Mouse (Mus musculus) CH12.LX (cell line): Measurements from ENCODE around the gene Rerg. TPM values are rescaled to one million over a fixed set of nuclear protein-coding genes. Genes with fewer than 3 reads are reported as not detected.

Experiments
- DNase-seq: peaks from one replicate; pipeline ENCODE4 v3.0.0-alpha.2; 2013; ENCODE audit errors: extremely low read depth
- H3K27ac ChIP-seq: 2 replicates; pipeline ENCODE4 v1.5.1; 2012; ENCODE audit warnings: low read depth, mild to moderate bottlenecking, control low read depth, moderate library complexity; ENCODE audit not compliant: insufficient read depth
- H3K27me3 ChIP-seq: replicated peaks from 2 replicates; pipeline ENCODE3; 2012; ENCODE audit warnings: inconsistent platforms
- H3K36me3 ChIP-seq, 2 experiments: replicated peaks in 1 of 2; 2 replicates each; pipeline versions ENCODE3 to v1.6.1; 2012; ENCODE audit warnings: inconsistent platforms in 1 of 2, low read length in 1 of 2, mild to moderate bottlenecking in 1 of 2, mixed read lengths in 1 of 2, moderate library complexity in 1 of 2; ENCODE audit not compliant: control insufficient read depth in 1 of 2, insufficient read depth in 1 of 2
- H3K4me1 ChIP-seq, 2 experiments: 2 replicates each; pipeline ENCODE4 v1.6.1; 2012; ENCODE audit warnings: inconsistent platforms in 1 of 2, moderate library complexity in 1 of 2; ENCODE audit not compliant: insufficient read depth in 2 of 2, control insufficient read depth in 1 of 2
- H3K4me2 ChIP-seq: 2 replicates; pipeline ENCODE4 v1.6.1; 2012; ENCODE audit warnings: low read depth, mild to moderate bottlenecking, control low read depth; ENCODE audit not compliant: poor library complexity, insufficient read depth, severe bottlenecking
- H3K4me3 ChIP-seq, 3 experiments: fragments of 150-350 bp in 1 of 3; sonication (generic) in 1 of 3; replicated peaks in 1 of 3; 2 replicates each; pipeline versions ENCODE3 to v1.5.1; 2011 to 2012; ENCODE audit warnings: low read depth in 2 of 3, low read length in 2 of 3, mild to moderate bottlenecking in 2 of 3, moderate library complexity in 2 of 3, control low read depth in 1 of 3, improper control_type of control experiment in 1 of 3, inconsistent platforms in 1 of 3, mixed read lengths in 1 of 3; ENCODE audit not compliant: poor library complexity in 1 of 3
- H3K79me2 ChIP-seq: replicated peaks from 2 replicates; pipeline ENCODE4 v1.6.1; 2012; ENCODE audit warnings: mild to moderate bottlenecking, moderate library complexity; ENCODE audit not compliant: control insufficient read depth, poor library complexity, insufficient read depth, severe bottlenecking; ENCODE audit errors: extremely low read depth
- H3K9ac ChIP-seq: 2 replicates; pipeline ENCODE4 v1.6.1; 2012; ENCODE audit warnings: low read depth, mild to moderate bottlenecking, control low read depth, moderate library complexity; ENCODE audit not compliant: insufficient read depth
- H3K9me3 ChIP-seq: replicated peaks from 2 replicates; pipeline ENCODE3; 2012; ENCODE audit warnings: low read length, inconsistent platforms, mixed read lengths
- BHLHE40 ChIP-seq: IDR thresholded peaks from 2 replicates; pipeline ENCODE4 v1.6.1; 2011; ENCODE audit warnings: mild to moderate bottlenecking, low read depth, low read length, improper control_type of control experiment
- E2F4 ChIP-seq: IDR thresholded peaks from 2 replicates; pipeline ENCODE4 v1.6.1; 2011; ENCODE audit warnings: low read depth, low read length, improper control_type of control experiment; ENCODE audit not compliant: insufficient replicate concordance
- ELF1 ChIP-seq: IDR thresholded peaks from 2 replicates; pipeline ENCODE4 v1.6.1; 2014; ENCODE audit warnings: low read depth, mild to moderate bottlenecking, inconsistent platforms, low read length, improper control_type of control experiment
- EP300 ChIP-seq: IDR thresholded peaks from 2 replicates; pipeline ENCODE4 v1.6.1; 2011; ENCODE audit warnings: low read length, improper control_type of control experiment
- ETS1 ChIP-seq: conservative IDR thresholded peaks from 2 replicates; pipeline ENCODE4 v1.6.1; 2012; ENCODE audit warnings: low read depth, mild to moderate bottlenecking, inconsistent platforms, low read length, improper control_type of control experiment, moderate library complexity
- GABPA ChIP-seq: IDR thresholded peaks from 2 replicates; pipeline ENCODE4 v1.6.1; 2012; ENCODE audit warnings: low read depth, low read length, improper control_type of control experiment, inconsistent platforms; ENCODE audit not compliant: insufficient replicate concordance
- IRF4 ChIP-seq: IDR thresholded peaks from 2 replicates; pipeline ENCODE4 v1.6.1; 2014; ENCODE audit warnings: low read depth, mild to moderate bottlenecking, inconsistent platforms, low read length, improper control_type of control experiment
- JUN ChIP-seq: IDR thresholded peaks from 2 replicates; pipeline ENCODE4 v1.6.1; 2011; ENCODE audit warnings: low read depth, mild to moderate bottlenecking, low read length, improper control_type of control experiment, moderate library complexity; ENCODE audit not compliant: insufficient read depth
- KAT2A ChIP-seq: IDR thresholded peaks from 2 replicates; pipeline ENCODE4 v1.6.1; 2012; ENCODE audit warnings: low read length, improper control_type of control experiment, inconsistent platforms; ENCODE audit not compliant: insufficient replicate concordance
- MAFK ChIP-seq: IDR thresholded peaks from 2 replicates; pipeline ENCODE4 v1.6.1; 2011; ENCODE audit warnings: low read length, improper control_type of control experiment; ENCODE audit not compliant: insufficient replicate concordance
- MAX ChIP-seq: IDR thresholded peaks from 2 replicates; pipeline ENCODE4 v1.6.1; 2011; ENCODE audit warnings: low read length, improper control_type of control experiment
- MAZ ChIP-seq: IDR thresholded peaks from 2 replicates; pipeline ENCODE4 v1.6.1; 2012; ENCODE audit warnings: low read depth, mild to moderate bottlenecking, inconsistent platforms, low read length, improper control_type of control experiment, moderate library complexity
- MEF2A ChIP-seq: IDR thresholded peaks from 2 replicates; pipeline ENCODE4 v1.6.1; 2014; ENCODE audit warnings: low read depth, mild to moderate bottlenecking, inconsistent platforms, low read length, improper control_type of control experiment, borderline replicate concordance
- MYC ChIP-seq: IDR thresholded peaks from 2 replicates; pipeline ENCODE4 v1.6.1; 2011; ENCODE audit warnings: low read depth, mild to moderate bottlenecking, improper control_type of control experiment, low read length
- NRF1 ChIP-seq: IDR thresholded peaks from 2 replicates; pipeline ENCODE4 v1.6.1; 2014; ENCODE audit warnings: low read depth, mild to moderate bottlenecking, inconsistent platforms, low read length, improper control_type of control experiment, moderate library complexity
- PAX5 ChIP-seq: IDR thresholded peaks from 2 replicates; pipeline ENCODE4 v1.6.1; 2012; ENCODE audit warnings: low read length, inconsistent platforms, mixed read lengths
- POLR2AphosphoS2 ChIP-seq: IDR thresholded peaks from 2 replicates; pipeline ENCODE4 v1.6.1; 2011; ENCODE audit warnings: low read depth, low read length, improper control_type of control experiment
- RAD21 ChIP-seq: IDR thresholded peaks from 2 replicates; pipeline ENCODE4 v1.6.1; 2011; ENCODE audit warnings: low read depth, mild to moderate bottlenecking, low read length, improper control_type of control experiment, moderate library complexity
- RCOR1 ChIP-seq: conservative IDR thresholded peaks from 2 replicates; pipeline ENCODE4 v1.6.1; 2012; ENCODE audit warnings: low read depth, mild to moderate bottlenecking, inconsistent platforms, low read length, improper control_type of control experiment
- SIN3A ChIP-seq: IDR thresholded peaks from 2 replicates; pipeline ENCODE4 v1.6.1; 2012; ENCODE audit warnings: low read length, improper control_type of control experiment, inconsistent platforms
- SMC3 ChIP-seq: IDR thresholded peaks from 2 replicates; pipeline ENCODE4 v1.6.1; 2011; ENCODE audit warnings: low read depth, low read length, improper control_type of control experiment
- TCF12 ChIP-seq: IDR thresholded peaks from 2 replicates; pipeline ENCODE4 v1.6.1; 2014; ENCODE audit warnings: low read depth, mild to moderate bottlenecking, inconsistent platforms, low read length, improper control_type of control experiment
- USF1 ChIP-seq: IDR thresholded peaks from 2 replicates; pipeline ENCODE4 v1.6.1; 2014; ENCODE audit warnings: low read depth, mild to moderate bottlenecking, inconsistent platforms, low read length, improper control_type of control experiment
- ZKSCAN1 ChIP-seq: IDR thresholded peaks from 2 replicates; pipeline ENCODE4 v1.6.1; 2012; ENCODE audit warnings: low read depth, inconsistent platforms, low read length, improper control_type of control experiment, borderline replicate concordance
- ZNF384 ChIP-seq: IDR thresholded peaks from 2 replicates; pipeline ENCODE4 v1.6.1; 2012; ENCODE audit warnings: low read depth, low read length, improper control_type of control experiment, inconsistent platforms
- dilution Hi-C: fragments of 300-500 bp; cut with MboI; formaldehyde crosslinking; loops from 2 replicates; pipeline ENCODE4 v1.14.3; 2020; ENCODE audit warnings: low sequenced_read_pairs; ENCODE audit not compliant: extremely low pct_unique_long_range_greater_than_20kb, extremely low pct_ligation_motif_present
- in situ Hi-C: fragments of 300-500 bp; cut with MboI; formaldehyde crosslinking; loops from 3 replicates; pipeline ENCODE4 v1.14.3; 2019; ENCODE audit warnings: low sequenced_read_pairs, low pct_ligation_motif_present, low pct_unique_long_range_greater_than_20kb, mixed read lengths
- polyA plus RNA-seq: library from polyadenylated mRNA; unstranded; fragments of >175 nt; gene quantifications from 2 replicates; pipeline ENCODE4 v1.2.1, GENCODE M21; 2012; ENCODE audit warnings: low read depth; ENCODE audit not compliant: insufficient read length
- total RNA-seq, 2 experiments: library from RNA; depleted of rRNA; stranded (reverse); fragments of 300-350 nt in 1 of 2; fragments of >200 nt in 1 of 2; gene quantifications; 2 replicates each; pipeline ENCODE4 v1.2.3; 2012 to 2014

Rerg gene
- total and polyA plus RNA-seq, 3 experiments: not detected

DNA sequence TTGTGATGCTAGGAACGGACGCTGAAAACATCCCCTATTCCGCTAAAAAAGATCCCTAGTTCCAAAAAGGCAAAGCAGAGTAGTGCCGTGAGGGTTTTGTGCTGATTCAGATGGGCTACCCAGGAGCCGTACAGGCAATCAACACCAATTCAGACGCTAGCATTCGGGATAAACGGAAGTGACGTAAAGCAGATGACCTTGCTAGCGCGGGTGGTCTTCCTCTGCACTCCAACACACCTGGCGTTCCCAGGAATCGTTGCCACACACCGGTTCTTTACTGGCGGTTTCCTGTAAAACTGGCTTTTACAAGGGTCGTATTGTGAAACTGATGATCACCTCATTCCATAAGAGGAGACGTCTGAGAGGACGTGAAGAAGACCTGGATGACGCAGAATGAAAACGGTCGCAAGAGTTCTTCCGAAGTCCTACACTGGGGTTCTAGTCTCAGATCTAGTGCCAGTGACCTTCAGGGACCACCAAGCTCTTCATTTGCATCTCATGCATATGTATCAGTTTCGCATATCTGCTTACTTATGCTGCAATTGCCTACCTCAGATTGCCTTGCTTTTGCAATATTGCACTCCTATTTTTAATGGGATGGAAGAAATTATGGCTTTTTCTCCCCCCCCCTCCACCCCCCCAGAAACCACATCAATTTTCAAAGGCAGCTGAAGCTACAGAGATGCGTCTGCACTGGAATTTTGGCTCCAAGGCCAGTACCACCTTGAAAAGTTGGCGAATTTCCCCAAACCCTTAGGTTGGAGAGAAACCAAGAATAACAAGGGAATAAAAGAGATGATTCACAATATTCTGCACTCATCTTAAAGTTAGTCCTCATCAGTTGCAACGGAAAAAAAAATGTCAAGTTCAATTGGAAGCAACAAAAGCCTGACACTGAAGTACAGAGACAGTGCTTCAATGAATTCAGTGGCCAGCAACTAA is 14.8 kb downstream of the Rerg start:
- Histone ChIP-seq H3K4me3 (no peak overlapping the region), H3K4me1 (no peaks in the 10 kb centered on the region), H3K9ac (no peak overlapping the region), H3K27me3 (no peaks in the 10 kb centered on the region), H3K36me3 (no peaks in the 10 kb centered on the region), H3K4me2 (no peak overlapping the region), H3K9me3 (no peaks in the 10 kb centered on the region), H3K79me2 (no peaks in the 10 kb centered on the region), H3K27ac (no peak overlapping the region)
- TF ChIP-seq TCF12 (no peak), PAX5 (no peak), USF1 (no peak), BHLHE40 (no peak), ELF1 (no peak), RCOR1 (no peak), MEF2A (no peak), GABPA (no peak), NRF1 (no peak), MAX (no peak), EP300 (no peak), ZKSCAN1 (no peak), MAFK (no peak), KAT2A (no peak)
- in situ Hi-C loops: no loop called here
- dilution Hi-C loops: no loop called here
- no peak for DNase-seq

DNA sequence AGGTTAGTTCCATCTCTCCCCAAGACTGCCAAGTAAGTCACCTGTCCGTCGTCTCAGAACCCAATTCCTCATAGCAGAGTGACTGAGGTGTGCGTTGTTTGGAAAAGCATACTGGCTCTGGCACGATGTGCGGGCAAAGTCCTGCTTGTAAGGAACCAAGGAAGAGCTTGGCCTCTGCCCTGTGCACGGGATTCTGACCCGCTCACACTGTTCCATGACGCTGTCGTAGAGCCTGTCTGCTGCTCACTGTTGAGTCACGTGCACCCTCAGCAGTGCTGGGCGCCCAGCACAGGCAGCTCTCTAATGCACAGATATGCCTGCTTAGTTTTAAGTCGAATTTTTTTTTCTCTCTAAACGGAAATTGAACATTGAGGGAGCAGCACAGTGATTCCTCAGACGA is 17.3 kb downstream of the Rerg start:
- no peaks in the 10 kb centered on the region for H3K9me3 ChIP-seq
- dilution Hi-C loops (no loop called here), in situ Hi-C loops (no loop called here)
- no peaks in the 10 kb centered on the region for H3K4me1 ChIP-seq
- DNase-seq: no peak
- H3K4me2 ChIP-seq: no peak overlapping the region
- no peak overlapping the region for H3K27ac ChIP-seq
- H3K4me3 ChIP-seq: no peak overlapping the region
- TF ChIP-seq USF1 (no peak), KAT2A (no peak), SIN3A (no peak), ETS1 (no peak), SMC3 (no peak), MAX (no peak), ZNF384 (no peak), EP300 (no peak), NRF1 (no peak), E2F4 (no peak), MYC (no peak), POLR2AphosphoS2 (no peak), JUN (no peak), IRF4 (no peak), RAD21 (no peak), MAZ (no peak), MAFK (no peak)
- H3K9ac ChIP-seq: no peak overlapping the region
- no peaks in the 10 kb centered on the region for H3K27me3 ChIP-seq
- H3K79me2 ChIP-seq: no peaks in the 10 kb centered on the region
- H3K36me3 ChIP-seq: no peaks in the 10 kb centered on the region
